Mouse (Mus musculus) embryonic facial prominence, embryonic 13.5 days (tissue): ENCODE measurements at regions not wholly inside any gene's neighbourhood (a gene's known extent, or its start where the extent isn't known, plus 50 kb on each side); places are given as distances from the start of the nearest gene placed in this dataset.

Experiments
- ATAC-seq: fragments of 200-750 bp; cut with Nextera tagmentation; 2 replicates; pipeline ENCODE4 v1.8.0; 2017; ENCODE audit warnings: low read depth; ENCODE audit not compliant: insufficient number of reproducible peaks, insufficient read depth, low FRiP score, low TSS enrichment
- H3K27ac ChIP-seq: fragments of 300-500 bp; sonication (generic); 2 replicates; pipeline ENCODE4 v1.5.1; 2015; ENCODE audit warnings: moderate library complexity, mild to moderate bottlenecking, inconsistent platforms
- H3K27me3 ChIP-seq: fragments of 300-500 bp; sonication (generic); 2 replicates; pipeline ENCODE4 v1.6.1; 2015; ENCODE audit warnings: mild to moderate bottlenecking, inconsistent platforms
- H3K36me3 ChIP-seq: fragments of 300-500 bp; sonication (generic); 2 replicates; pipeline ENCODE4 v1.6.1; 2015; ENCODE audit warnings: mild to moderate bottlenecking, inconsistent platforms
- H3K4me1 ChIP-seq: fragments of 300-500 bp; sonication (generic); 2 replicates; pipeline ENCODE4 v1.6.1; 2015; ENCODE audit warnings: inconsistent platforms
- H3K4me2 ChIP-seq: fragments of 300-500 bp; sonication (generic); 2 replicates; pipeline ENCODE4 v1.6.1; 2015; ENCODE audit warnings: moderate library complexity, mild to moderate bottlenecking, inconsistent platforms
- H3K4me3 ChIP-seq: fragments of 300-500 bp; sonication (generic); 2 replicates; pipeline ENCODE4 v1.5.1; 2015; ENCODE audit warnings: mild to moderate bottlenecking, inconsistent platforms
- H3K9ac ChIP-seq: fragments of 300-500 bp; sonication (generic); 2 replicates; pipeline ENCODE4 v1.6.1; 2015; ENCODE audit warnings: mild to moderate bottlenecking, inconsistent platforms
- H3K9me3 ChIP-seq: fragments of 300-500 bp; sonication (generic); 2 replicates; pipeline ENCODE4 v1.6.1; 2016; ENCODE audit warnings: inconsistent platforms
- WGBS: fragments of 180-500 bp; shearing (Covaris S2); methylation state at CpG from one replicate; pipeline ENCODE4 v1.1.7; 2015; ENCODE audit warnings: mixed read lengths; 5-methylcytosine and 5-hydroxymethylcytosine counted together

DNA sequence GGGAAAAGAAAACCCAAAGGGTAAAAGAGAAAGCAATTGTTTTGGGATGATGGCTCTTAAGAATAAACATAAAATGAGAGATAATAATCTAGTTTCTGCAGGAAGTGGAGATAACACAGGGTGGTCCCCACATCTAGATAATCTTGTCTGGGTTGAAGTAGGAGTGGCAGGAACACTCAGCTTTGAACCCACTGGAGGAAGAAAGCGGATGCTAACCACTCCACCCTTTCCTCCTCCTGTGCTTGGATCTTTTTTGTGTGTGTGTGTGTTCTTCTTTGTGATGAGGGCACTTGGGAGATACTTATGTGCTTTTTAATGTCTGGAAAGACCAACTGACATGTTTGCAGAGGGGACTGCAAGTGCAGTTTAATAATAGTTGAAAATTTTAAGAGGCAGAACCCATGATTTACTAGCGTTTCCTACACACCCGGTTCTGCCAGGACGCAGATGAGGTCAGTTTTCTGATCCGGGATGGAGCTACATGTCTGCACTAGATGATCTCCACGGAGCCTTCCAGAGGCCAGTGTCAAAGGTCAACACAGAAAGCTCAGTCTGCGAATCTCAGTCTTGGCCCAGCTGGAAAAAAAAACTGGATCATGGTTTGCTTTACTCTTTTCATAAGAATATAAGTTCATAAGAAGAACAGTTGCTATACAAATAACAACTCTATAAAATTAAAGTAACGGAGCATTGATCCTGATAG, 82.7 kb downstream of the Gm13691 start:
- Histone ChIP-seq H3K36me3 (no peaks in the 10 kb centered on the region), H3K27me3 (no peaks in the 10 kb centered on the region), H3K4me1 (no peaks in the 10 kb centered on the region), H3K27ac (no peak overlapping the region), H3K9ac (no peak overlapping the region), H3K4me3 (no peak overlapping the region), H3K4me2 (no peak overlapping the region), H3K9me3 (no peaks in the 10 kb centered on the region)
- WGBS = 59% methylated on average over 8 of the region's 8 CpGs
- no peak for ATAC-seq

- Histone ChIP-seq H3K4me3 (no peak overlapping the region), H3K9ac (no peak overlapping the region), H3K4me1 (no peaks in the 10 kb centered on the region), H3K27me3 (no peaks in the 10 kb centered on the region), H3K4me2 (no peak overlapping the region), H3K36me3 (no peaks in the 10 kb centered on the region), H3K27ac (no peak overlapping the region), H3K9me3 (no peaks in the 10 kb centered on the region)
- WGBS = 78% methylated on average over 3 of the region's 3 CpGs
- no peak for ATAC-seq
Observed at GRCm38 (mm10) chr2:84075944-84076343, 85.6 kb downstream of the Gm13691 start.

DNA sequence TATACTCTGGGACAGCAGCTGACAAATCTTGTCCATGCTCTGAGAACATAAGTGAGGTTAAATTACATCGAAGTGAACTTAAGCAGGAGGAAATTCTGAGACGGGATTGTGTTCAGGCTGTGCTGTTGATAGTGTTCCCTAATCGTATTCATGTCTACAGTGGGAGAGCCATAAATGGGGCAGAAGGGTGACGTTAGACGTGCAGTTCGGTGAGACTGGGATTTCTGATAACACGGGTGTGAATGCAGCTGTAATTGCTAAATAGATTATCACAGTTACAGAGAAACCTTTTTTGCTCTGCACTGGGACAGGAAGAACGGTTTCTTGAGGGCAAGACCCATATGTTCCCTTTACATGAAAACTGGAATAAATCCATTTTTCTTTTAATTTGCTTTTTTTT, 88.9 kb downstream of the Gm13691 start:
- no peak for ATAC-seq
- WGBS = 57% methylated on average over 8 of the region's 8 CpGs
- Histone ChIP-seq H3K27me3 (no peaks in the 10 kb centered on the region), H3K4me3 (no peak overlapping the region), H3K9ac (no peak overlapping the region), H3K27ac (no peak overlapping the region), H3K4me1 (no peaks in the 10 kb centered on the region), H3K36me3 (no peaks in the 10 kb centered on the region), H3K9me3 (no peaks in the 10 kb centered on the region), H3K4me2 (no peak overlapping the region)

GRCm38 (mm10) chr2:84080228-84080627, 89.9 kb downstream of the Gm13691 start:
- WGBS = 39% methylated on average over 3 of the region's 3 CpGs
- no peak for ATAC-seq
- H3K9ac ChIP-seq = no peak overlapping the region
- no peak overlapping the region for H3K4me2 ChIP-seq
- H3K27ac ChIP-seq = no peak overlapping the region
- no peak overlapping the region for H3K4me3 ChIP-seq
- no peaks in the 10 kb centered on the region for H3K27me3 ChIP-seq
- H3K36me3 ChIP-seq = no peaks in the 10 kb centered on the region
- no peaks in the 10 kb centered on the region for H3K9me3 ChIP-seq
- no peaks in the 10 kb centered on the region for H3K4me1 ChIP-seq

DNA sequence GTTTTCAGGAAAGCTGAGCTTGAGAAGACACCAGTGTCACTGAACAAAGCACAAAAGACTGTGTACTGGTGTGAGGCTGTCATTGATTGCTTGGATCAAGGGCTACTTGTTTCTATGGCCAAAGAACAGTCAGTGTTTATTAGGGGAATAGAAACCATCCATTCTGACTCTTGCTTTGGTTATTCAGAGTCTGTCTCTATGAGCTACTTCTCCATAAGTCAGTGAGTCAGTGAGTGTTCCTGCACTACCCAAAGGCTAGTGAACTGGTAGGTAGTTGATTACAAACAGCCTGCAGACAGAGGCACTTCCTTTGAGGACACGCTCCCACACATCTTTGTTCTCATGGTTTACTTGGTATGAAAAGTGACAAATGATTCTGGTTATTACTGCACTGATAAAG, 104.4 kb downstream of the Gm13691 start:
- H3K4me2 ChIP-seq = no peak overlapping the region
- no peak overlapping the region for H3K4me3 ChIP-seq
- H3K9me3 ChIP-seq = no peaks in the 10 kb centered on the region
- 46% methylated on average over 1 of the region's 1 CpGs for WGBS
- no peaks in the 10 kb centered on the region for H3K36me3 ChIP-seq
- no peak overlapping the region for H3K9ac ChIP-seq
- H3K27me3 ChIP-seq = no peaks in the 10 kb centered on the region
- ATAC-seq = no peak
- H3K4me1 ChIP-seq = 0 out of 2 replicates have a peak, but pooled peaks cover 3% of the 10 kb centered on the region
- no peak overlapping the region for H3K27ac ChIP-seq

DNA sequence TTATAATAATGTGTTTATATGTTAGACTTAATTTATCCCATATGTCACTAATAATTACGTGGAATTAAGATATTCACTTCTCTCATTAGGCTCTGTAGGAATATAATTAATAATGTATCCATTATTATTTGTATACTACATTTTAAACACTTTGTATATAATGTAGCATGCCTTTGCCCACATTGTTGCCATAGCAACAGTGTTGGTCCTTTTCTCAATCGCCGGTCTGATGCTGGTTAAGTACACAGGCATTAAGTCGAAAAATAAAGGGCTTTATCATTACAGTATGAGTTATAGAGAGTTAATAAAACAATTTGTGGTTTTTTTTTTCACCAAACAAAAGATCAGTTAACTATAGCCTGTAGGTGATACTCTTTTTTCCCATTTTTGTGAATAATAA, 108.4 kb downstream of the Gm13691 start:
- no peak overlapping the region for H3K9ac ChIP-seq
- no peak overlapping the region for H3K4me2 ChIP-seq
- WGBS = 69% methylated on average over 4 of the region's 4 CpGs
- no peaks in the 10 kb centered on the region for H3K36me3 ChIP-seq
- no peaks in the 10 kb centered on the region for H3K9me3 ChIP-seq
- ATAC-seq = no peak
- H3K27ac ChIP-seq = no peak overlapping the region
- no peak overlapping the region for H3K4me3 ChIP-seq
- 0 out of 2 replicates have a peak, but pooled peaks cover 3% of the 10 kb centered on the region for H3K4me1 ChIP-seq
- H3K27me3 ChIP-seq = no peaks in the 10 kb centered on the region

- Histone ChIP-seq H3K36me3 (no peaks in the 10 kb centered on the region), H3K27me3 (no peaks in the 10 kb centered on the region), H3K4me3 (no peak overlapping the region), H3K4me1 (no peaks in the 10 kb centered on the region), H3K9me3 (0 out of 2 replicates have a peak, but pooled peaks cover 4% of the 10 kb centered on the region), H3K4me2 (no peak overlapping the region), H3K9ac (no peak overlapping the region), H3K27ac (no peak overlapping the region)
- ATAC-seq = no peak
- 76% methylated on average over 6 of the region's 6 CpGs for WGBS
Observed at GRCm38 (mm10) chr2:84113562-84113961, 123.2 kb downstream of the Gm13691 start.

GRCm38 (mm10) chr2:84119839-84120238, 129.5 kb downstream of the Gm13691 start:
- no peaks in the 10 kb centered on the region for H3K36me3 ChIP-seq
- no peak overlapping the region for H3K4me3 ChIP-seq
- H3K4me1 ChIP-seq = no peaks in the 10 kb centered on the region
- no peaks in the 10 kb centered on the region for H3K27me3 ChIP-seq
- H3K27ac ChIP-seq = no peak overlapping the region
- no peak overlapping the region for H3K9ac ChIP-seq
- ATAC-seq = no peak
- H3K4me2 ChIP-seq = no peak overlapping the region
- H3K9me3 ChIP-seq = no peaks in the 10 kb centered on the region
- WGBS = 90% methylated on average over 2 of the region's 2 CpGs

DNA sequence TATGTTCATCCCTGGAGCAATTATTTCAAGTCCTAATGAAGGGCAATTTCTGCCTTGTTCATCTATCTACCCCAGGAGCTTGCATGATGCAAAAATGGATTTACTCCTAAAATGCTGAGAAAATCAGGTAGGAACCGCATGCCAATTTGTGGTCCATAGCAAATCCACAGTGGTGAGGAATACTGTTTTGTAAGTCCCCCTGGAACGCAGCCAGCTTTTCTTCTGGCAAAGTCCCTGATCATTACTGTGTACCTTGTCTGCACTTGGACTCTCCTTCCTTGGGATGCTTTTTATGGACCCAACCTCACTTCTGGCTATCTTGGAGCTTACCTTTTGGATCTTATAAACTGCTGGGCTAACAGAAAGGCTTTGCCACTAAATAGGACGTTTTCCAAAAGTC, 137.2 kb downstream of the Gm13691 start:
- 80% methylated on average over 3 of the region's 3 CpGs for WGBS
- no peak for ATAC-seq
- no peak overlapping the region for H3K27ac ChIP-seq
- H3K36me3 ChIP-seq = no peaks in the 10 kb centered on the region
- 0 out of 2 replicates have a peak, but pooled peaks cover 2% of the 10 kb centered on the region for H3K4me1 ChIP-seq
- no peak overlapping the region for H3K9ac ChIP-seq
- no peak overlapping the region for H3K4me2 ChIP-seq
- no peak overlapping the region for H3K4me3 ChIP-seq
- no peaks in the 10 kb centered on the region for H3K27me3 ChIP-seq
- H3K9me3 ChIP-seq = no peaks in the 10 kb centered on the region

DNA sequence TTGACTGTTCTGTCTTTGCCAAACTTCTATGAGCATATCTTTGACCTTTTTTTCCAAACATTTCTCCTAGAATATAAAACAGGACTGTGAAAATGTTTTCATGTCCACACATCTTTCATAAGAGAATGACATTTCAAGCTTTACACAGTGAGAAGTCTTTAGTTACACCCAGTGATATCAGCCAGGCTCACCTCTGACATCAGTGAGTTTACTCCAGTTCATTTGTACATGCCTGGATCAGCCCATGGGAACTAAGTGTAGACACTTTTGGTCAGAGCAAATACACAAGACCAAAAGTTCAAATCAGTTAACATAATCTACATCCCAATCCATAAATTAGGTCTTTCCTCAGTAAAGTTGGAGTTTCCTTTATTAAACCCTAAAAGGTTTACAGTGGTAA, 171.4 kb downstream of the Gm13691 start:
- ATAC-seq = no peak

DNA sequence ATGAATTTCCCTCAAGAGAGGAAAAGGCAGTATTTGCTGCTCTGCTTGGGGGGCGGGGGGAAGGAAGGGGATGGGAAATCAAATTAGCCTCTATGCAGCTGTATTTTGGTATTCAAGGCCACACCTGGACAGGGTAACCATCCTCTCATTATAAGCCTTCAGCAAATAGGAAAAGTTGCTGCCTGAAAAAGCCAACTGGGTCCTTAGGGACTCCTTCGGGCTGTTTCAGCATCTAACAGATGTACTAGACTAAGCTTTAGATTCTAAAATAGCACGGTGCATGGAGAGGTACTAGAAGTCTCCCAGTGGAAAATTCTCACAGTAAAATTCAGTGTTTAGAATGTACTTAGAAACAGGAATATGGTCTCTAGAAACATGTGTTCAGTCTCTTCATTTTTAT, 183.1 kb downstream of the Gm13691 start:
- ATAC-seq = no peak
- H3K9me3 ChIP-seq = no peaks in the 10 kb centered on the region
- H3K27ac ChIP-seq = no peak overlapping the region
- H3K9ac ChIP-seq = no peak overlapping the region
- no peak overlapping the region for H3K4me3 ChIP-seq
- no peaks in the 10 kb centered on the region for H3K27me3 ChIP-seq
- H3K36me3 ChIP-seq = no peaks in the 10 kb centered on the region
- H3K4me2 ChIP-seq = no peak overlapping the region
- WGBS = 67% methylated on average over 3 of the region's 3 CpGs
- no peaks in the 10 kb centered on the region for H3K4me1 ChIP-seq

More for the DNA sequence above, 171.4 kb downstream of the Gm13691 start:
- Histone ChIP-seq H3K4me3 (no peak overlapping the region), H3K9me3 (no peaks in the 10 kb centered on the region), H3K9ac (no peak overlapping the region), H3K36me3 (no peaks in the 10 kb centered on the region), H3K27ac (no peak overlapping the region), H3K27me3 (no peaks in the 10 kb centered on the region), H3K4me2 (no peak overlapping the region), H3K4me1 (no peaks in the 10 kb centered on the region)

DNA sequence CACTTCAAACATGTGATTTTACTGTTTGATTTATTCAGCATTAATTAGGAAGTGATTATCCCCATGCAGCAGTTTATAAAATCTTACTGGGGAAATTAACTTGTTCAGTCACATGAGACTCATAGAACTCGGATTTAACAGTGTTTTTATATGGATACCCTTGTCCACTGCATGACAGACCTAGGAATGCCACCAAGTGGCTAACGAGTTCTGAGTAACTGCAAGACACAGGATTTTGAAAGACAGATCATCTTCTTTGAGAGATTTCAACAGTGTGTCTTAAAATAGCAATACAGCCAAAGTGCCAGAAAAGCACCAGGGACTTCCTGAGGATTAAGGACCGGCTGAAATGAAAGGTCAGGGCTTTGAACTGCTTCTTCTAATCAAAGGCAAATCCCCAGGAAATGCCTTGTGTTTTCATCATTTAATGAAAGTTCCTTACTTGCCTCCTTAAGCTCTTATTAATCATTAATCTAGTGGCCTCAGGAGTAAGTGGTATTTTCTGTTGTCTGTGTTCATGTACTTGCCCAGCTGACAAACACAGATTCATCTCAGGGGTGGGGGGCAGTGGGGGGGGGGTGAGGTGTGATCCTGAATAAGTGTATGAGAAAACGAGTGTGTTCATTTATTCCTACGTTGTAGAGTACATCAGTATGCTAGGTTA, 193.4 kb downstream of the Gm13691 start:
- 36% methylated on average over 5 of the region's 5 CpGs for WGBS
- Histone ChIP-seq H3K27ac (0 out of 2 replicates have a peak overlapping the region, but pooled peaks have one; percentile 52), H3K4me1 (peaks cover 9% of the 10 kb centered on the region), H3K36me3 (no peaks in the 10 kb centered on the region), H3K4me3 (no peak overlapping the region), H3K9me3 (no peaks in the 10 kb centered on the region), H3K4me2 (no peak overlapping the region), H3K27me3 (no peaks in the 10 kb centered on the region), H3K9ac (no peak overlapping the region)
- no peak for ATAC-seq
